Mouse (Mus musculus) fibroblast of lung, adult 2 months (primary cell): ENCODE data around the gene Tnni3.

ENCODE experiments used
- DNase-seq: peaks from one replicate; pipeline ENCODE4 v3.0.0-alpha.2; 2011; ENCODE audit warnings: low read depth

Tnni3 gene

GRCm38 (mm10) chr7:4521231-4522003 is 2.6 kb downstream of the Tnni3 start:
- no peak for DNase-seq

GRCm38 (mm10) chr7:4518487-4518886 is 5.5 kb downstream of the Tnni3 start:
- DNase-seq = no peak

- DNase-seq = no peak
Observed at GRCm38 (mm10) chr7:4516332-4517050, 7.5 kb downstream of the Tnni3 start, which contains the start of gene Tnnt1. TSS of gene Tnnt1 (minus strand) at chr7:4516382.

- DNase-seq = no peak
Observed at GRCm38 (mm10) chr7:4515853-4516252, 8.2 kb downstream of the Tnni3 start.

GRCm38 (mm10) chr7:4513829-4514712 is 10.0 kb downstream of the Tnni3 start:
- DNase-seq = no peak

GRCm38 (mm10) chr7:4513236-4513635 is 10.8 kb downstream of the Tnni3 start:
- DNase-seq = no peak

GRCm38 (mm10) chr7:4511489-4512224 is 12.4 kb downstream of the Tnni3 start:
- no peak for DNase-seq

GRCm38 (mm10) chr7:4509863-4510608 is 14.0 kb downstream of the Tnni3 start:
- no peak for DNase-seq

GRCm38 (mm10) chr7:4508739-4509116 is 15.3 kb downstream of the Tnni3 start:
- DNase-seq = no peak

- DNase-seq = no peak
Observed at GRCm38 (mm10) chr7:4508062-4508738, 15.8 kb downstream of the Tnni3 start.

- no peak for DNase-seq
Observed at GRCm38 (mm10) chr7:4507220-4507619, 16.8 kb downstream of the Tnni3 start.

GRCm38 (mm10) chr7:4504646-4505435 is 19.2 kb downstream of the Tnni3 start:
- DNase-seq = no peak

- DNase-seq = no peak
Observed at GRCm38 (mm10) chr7:4503858-4504257, 20.2 kb downstream of the Tnni3 start.

- no peak for DNase-seq
Observed at GRCm38 (mm10) chr7:4503100-4503499, 20.9 kb downstream of the Tnni3 start.

- no peak for DNase-seq
Observed at GRCm38 (mm10) chr7:4502421-4503090, 21.5 kb downstream of the Tnni3 start.

- peak; percentile 77 for DNase-seq
Observed at GRCm38 (mm10) chr7:4501558-4502397, 22.3 kb downstream of the Tnni3 start, which contains the start of gene Ppp1r12c. TSS of gene Ppp1r12c (minus strand) at chr7:4501680.

- DNase-seq = no peak
Observed at GRCm38 (mm10) chr7:4500892-4501471, 23.0 kb downstream of the Tnni3 start.

- no peak for DNase-seq
Observed at GRCm38 (mm10) chr7:4499034-4499433, 25.0 kb downstream of the Tnni3 start.
